Mouse (Mus musculus) liver, postnatal 0 days (tissue): Measurements from ENCODE around the gene Rfx3. TPM values are rescaled to one million over a fixed set of nuclear protein-coding genes. Genes with fewer than 3 reads are reported as not detected.

ENCODE experiments used
- ATAC-seq: fragments of 200-750 bp; cut with Nextera tagmentation; 2 replicates; pipeline ENCODE4 v1.8.0; 2017; ENCODE audit warnings: mild to moderate bottlenecking, moderate library complexity
- DNase-seq: peaks from one replicate; pipeline ENCODE4 v3.0.0-alpha.2; 2016
- H3K27ac ChIP-seq: fragments of 300-500 bp; sonication (generic); 2 replicates; pipeline ENCODE4 v1.5.1; 2014; ENCODE audit warnings: antibody characterized with exemption, moderate library complexity, mild to moderate bottlenecking, low read depth
- H3K27me3 ChIP-seq: fragments of 300-500 bp; sonication (generic); 2 replicates; pipeline ENCODE4 v1.6.1; 2014; ENCODE audit warnings: low read length, control low read depth, mixed read lengths; ENCODE audit not compliant: insufficient read depth
- H3K36me3 ChIP-seq: fragments of 300-500 bp; sonication (generic); replicated peaks from 2 replicates; pipeline ENCODE4 v1.6.1; 2014; ENCODE audit warnings: mild to moderate bottlenecking, control low read depth, low read length, moderate library complexity, mixed read lengths; ENCODE audit not compliant: insufficient read depth
- H3K4me1 ChIP-seq: fragments of 300-500 bp; sonication (generic); 2 replicates; pipeline ENCODE4 v1.6.1; 2014; ENCODE audit warnings: antibody characterized with exemption, mild to moderate bottlenecking, control low read depth; ENCODE audit not compliant: insufficient read depth
- H3K4me2 ChIP-seq: fragments of 300-500 bp; sonication (generic); 2 replicates; pipeline ENCODE4 v1.6.1; 2014; ENCODE audit warnings: low read depth, mild to moderate bottlenecking, low read length, moderate library complexity, mixed read lengths
- H3K4me3 ChIP-seq: fragments of 300-500 bp; sonication (generic); 2 replicates; pipeline ENCODE4 v1.5.1; 2014; ENCODE audit warnings: low read depth, low read length
- H3K9ac ChIP-seq: fragments of 300-500 bp; sonication (generic); replicated peaks from 2 replicates; pipeline ENCODE4 v1.6.1; 2014; ENCODE audit warnings: mild to moderate bottlenecking, moderate library complexity
- H3K9me3 ChIP-seq: fragments of 300-500 bp; sonication (generic); 2 replicates; pipeline ENCODE4 v1.6.1; 2016; ENCODE audit warnings: mild to moderate bottlenecking, control low read depth, low read length, mixed read lengths
- CTCF ChIP-seq: sonication (generic); IDR thresholded peaks from 2 replicates; pipeline ENCODE4 v1.5.1; 2016; ENCODE audit warnings: antibody characterized with exemption, low read depth
- EP300 ChIP-seq: IDR thresholded peaks from 2 replicates; pipeline ENCODE4 v1.6.1; 2016; ENCODE audit warnings: antibody characterized with exemption, low read depth, mild to moderate bottlenecking
- WGBS: fragments of 180-500 bp; shearing (Covaris S2); extraction: QIAGEN DNeasy Blood & Tissue Kit; methylation state at CpG from one replicate; pipeline ENCODE4 v1.1.7; 2014; ENCODE audit not compliant: insufficient replicate concordance; 5-methylcytosine and 5-hydroxymethylcytosine counted together
- polyA plus RNA-seq: library from polyadenylated mRNA; unstranded; fragments of >200 nt; fragmentation: Nextera tagmentation; extraction: Ambion mirVana; gene quantifications from 2 replicates; pipeline ENCODE4 v1.2.1, GENCODE M21; 2015

Gene Rfx3
- polyA plus RNA-seq, 1 experiment from 2014 or later = 0.90 TPM

GRCm38 (mm10) chr19:27780030-27780429 is 230.9 kb downstream of the Rfx3 start:
- Histone ChIP-seq H3K27me3 (no peaks in the 10 kb centered on the region), H3K27ac (no peak overlapping the region), H3K36me3 (no peaks in the 10 kb centered on the region), H3K4me2 (no peak overlapping the region), H3K4me3 (no peak overlapping the region), H3K9me3 (no peaks in the 10 kb centered on the region), H3K4me1 (no peaks in the 10 kb centered on the region), H3K9ac (no peak overlapping the region)
- DNase-seq = peak; percentile 48
- ATAC-seq = no peak
- WGBS = 60% methylated on average over 4 of the region's 4 CpGs
- TF ChIP-seq CTCF = peak; percentile 66
- no peak for TF ChIP-seq EP300

- Histone ChIP-seq H3K4me3 (no peak overlapping the region), H3K36me3 (no peaks in the 10 kb centered on the region; the same call in 1 of the 2 replicates), H3K4me1 (no peaks in the 10 kb centered on the region), H3K9me3 (no peaks in the 10 kb centered on the region), H3K4me2 (no peak overlapping the region), H3K27me3 (no peaks in the 10 kb centered on the region), H3K9ac (no peak overlapping the region), H3K27ac (no peak overlapping the region)
- TF ChIP-seq EP300 = no peak
- TF ChIP-seq CTCF = no peak
- DNase-seq (no peak), ATAC-seq (no peak)
- WGBS = 85% methylated on average over 8 of the region's 8 CpGs
These were observed 240.2 kb downstream of the Rfx3 start for GRCm38 (mm10) chr19:27770716-27771265.

- H3K9me3 ChIP-seq = no peaks in the 10 kb centered on the region
- H3K36me3 ChIP-seq = no peaks in the 10 kb centered on the region; the same call in 1 of the 2 replicates
- ATAC-seq = no peak
- H3K27ac ChIP-seq = no peak overlapping the region
- no peaks in the 10 kb centered on the region for H3K27me3 ChIP-seq
- WGBS = 91% methylated on average over 17 of the region's 17 CpGs
- no peak for DNase-seq
- no peak overlapping the region for H3K9ac ChIP-seq
- no peak overlapping the region for H3K4me3 ChIP-seq
- no peak overlapping the region for H3K4me2 ChIP-seq
- TF ChIP-seq CTCF (no peak), EP300 (no peak)
- no peaks in the 10 kb centered on the region for H3K4me1 ChIP-seq
These were observed 242.5 kb downstream of the Rfx3 start for GRCm38 (mm10) chr19:27768444-27768843.

DNA sequence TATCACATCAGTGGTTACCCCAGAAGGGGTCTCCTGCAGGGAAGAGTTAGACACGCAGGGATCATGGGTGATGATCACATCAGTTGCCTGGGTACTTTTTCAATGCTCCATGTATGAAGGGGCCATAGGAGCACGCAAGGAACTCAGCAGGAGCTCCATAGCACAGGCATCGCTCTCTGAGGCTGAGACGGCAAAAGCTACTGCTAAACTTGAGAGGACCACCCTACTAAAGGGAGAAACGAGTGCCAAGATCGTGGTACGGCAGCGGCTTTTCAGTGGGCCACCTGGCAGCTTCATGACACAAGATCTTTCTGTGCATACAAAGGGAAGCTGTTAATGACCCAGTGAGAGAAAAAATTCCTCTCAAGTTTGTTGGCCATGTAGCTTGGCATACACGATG is 250.7 kb downstream of the Rfx3 start:
- Histone ChIP-seq H3K9ac (no peak overlapping the region), H3K4me1 (no peaks in the 10 kb centered on the region), H3K27ac (no peak overlapping the region), H3K27me3 (no peaks in the 10 kb centered on the region), H3K36me3 (no peaks in the 10 kb centered on the region), H3K4me2 (no peak overlapping the region), H3K4me3 (no peak overlapping the region), H3K9me3 (no peaks in the 10 kb centered on the region)
- ATAC-seq (no peak), DNase-seq (no peak)
- WGBS = 84% methylated on average over 9 of the region's 9 CpGs
- no peak for TF ChIP-seq CTCF
- no peak for TF ChIP-seq EP300

DNA sequence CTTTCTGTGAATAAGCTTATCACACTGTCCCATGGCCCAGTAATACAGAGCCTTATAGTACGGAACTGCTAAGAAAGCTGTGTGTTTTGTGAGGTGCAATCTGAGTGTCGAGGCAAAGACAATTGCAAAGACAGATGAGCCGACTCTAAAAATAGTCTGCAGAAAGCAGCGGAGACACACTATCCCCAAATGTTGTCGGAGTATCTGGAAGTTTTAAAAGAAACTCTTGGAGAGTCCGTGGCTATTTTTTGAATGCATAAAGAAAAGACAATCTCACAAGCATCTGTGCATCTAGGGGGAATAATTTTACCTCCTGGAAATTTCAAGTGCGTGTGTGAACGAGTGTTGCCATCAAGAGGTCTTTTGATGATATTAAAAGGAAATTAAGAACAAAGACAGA is 251.6 kb downstream of the Rfx3 start:
- 85% methylated on average over 8 of the region's 8 CpGs for WGBS
- Histone ChIP-seq H3K9me3 (no peaks in the 10 kb centered on the region), H3K27me3 (no peaks in the 10 kb centered on the region), H3K27ac (no peak overlapping the region), H3K4me2 (no peak overlapping the region), H3K9ac (no peak overlapping the region), H3K4me3 (no peak overlapping the region), H3K36me3 (no peaks in the 10 kb centered on the region), H3K4me1 (no peaks in the 10 kb centered on the region)
- no peak for DNase-seq
- TF ChIP-seq EP300 (no peak), CTCF (no peak)
- ATAC-seq = no peak

- WGBS = 77% methylated on average over 1 of the region's 1 CpGs
- Histone ChIP-seq H3K9me3 (no peaks in the 10 kb centered on the region), H3K9ac (no peak overlapping the region), H3K27me3 (no peaks in the 10 kb centered on the region), H3K4me2 (no peak overlapping the region), H3K27ac (no peak overlapping the region), H3K4me3 (no peak overlapping the region), H3K36me3 (no peaks in the 10 kb centered on the region), H3K4me1 (no peaks in the 10 kb centered on the region)
- no peak for TF ChIP-seq CTCF
- TF ChIP-seq EP300 = no peak
- no peak for ATAC-seq
- no peak for DNase-seq
These were observed 263.7 kb downstream of the Rfx3 start for GRCm38 (mm10) chr19:27747301-27747700.

DNA sequence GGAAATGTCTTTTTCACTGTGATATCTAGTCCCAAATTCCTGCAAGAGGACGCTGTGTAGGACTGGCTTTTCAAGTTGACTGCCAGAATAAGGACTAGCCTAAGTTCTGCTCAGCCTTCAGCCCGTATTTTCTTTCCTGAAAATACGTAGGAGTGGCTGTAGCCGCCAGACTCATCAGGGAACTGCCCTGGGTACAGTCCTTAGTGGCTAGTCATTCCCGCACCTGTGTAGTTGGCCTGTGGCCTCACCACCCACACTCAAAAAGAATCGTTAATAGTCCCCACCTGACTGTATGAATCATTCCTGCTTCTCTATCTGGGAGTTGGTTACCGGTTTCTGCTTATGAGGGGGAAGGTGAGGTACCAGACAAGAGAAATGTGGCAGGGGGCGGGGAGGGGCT is 272.1 kb downstream of the Rfx3 start:
- Histone ChIP-seq H3K9me3 (no peaks in the 10 kb centered on the region), H3K36me3 (no peaks in the 10 kb centered on the region), H3K4me1 (no peaks in the 10 kb centered on the region), H3K4me3 (no peak overlapping the region), H3K27ac (no peak overlapping the region), H3K27me3 (no peaks in the 10 kb centered on the region), H3K4me2 (no peak overlapping the region), H3K9ac (no peak overlapping the region)
- TF ChIP-seq CTCF (no peak), EP300 (no peak)
- 67% methylated on average over 8 of the region's 8 CpGs for WGBS
- DNase-seq (no peak), ATAC-seq (no peak)
